Mouse (Mus musculus): Measurements from ENCODE around the gene Plekha5. TPM values are rescaled to one million over a fixed set of nuclear protein-coding genes. Genes with fewer than 3 reads are reported as not detected.

Plekha5 gene
- total RNA-seq, 2 experiments from 2014 or later, result 29.6 to 37.9 TPM

DNA sequence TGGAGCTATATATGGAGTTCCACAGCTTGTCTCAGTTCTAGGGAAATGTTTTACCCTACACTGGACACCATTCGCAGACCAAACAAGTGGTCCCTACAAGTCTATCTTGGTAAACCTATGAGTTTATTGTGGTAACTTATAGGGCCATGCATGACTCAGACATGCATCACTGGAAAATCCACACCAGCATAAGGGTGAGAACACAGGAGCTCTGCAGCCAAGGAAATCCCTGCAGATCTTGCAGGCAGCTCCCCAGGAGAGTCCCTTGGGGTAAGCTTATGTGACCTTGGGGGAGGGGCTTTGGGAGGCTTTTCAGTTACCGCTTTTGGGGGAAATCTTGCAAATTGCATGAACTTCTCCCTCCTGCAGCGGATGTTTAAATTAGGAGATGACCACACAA, 190.0 kb downstream of the Plekha5 start:
- peak; percentile 26 for DNase-seq

DNA sequence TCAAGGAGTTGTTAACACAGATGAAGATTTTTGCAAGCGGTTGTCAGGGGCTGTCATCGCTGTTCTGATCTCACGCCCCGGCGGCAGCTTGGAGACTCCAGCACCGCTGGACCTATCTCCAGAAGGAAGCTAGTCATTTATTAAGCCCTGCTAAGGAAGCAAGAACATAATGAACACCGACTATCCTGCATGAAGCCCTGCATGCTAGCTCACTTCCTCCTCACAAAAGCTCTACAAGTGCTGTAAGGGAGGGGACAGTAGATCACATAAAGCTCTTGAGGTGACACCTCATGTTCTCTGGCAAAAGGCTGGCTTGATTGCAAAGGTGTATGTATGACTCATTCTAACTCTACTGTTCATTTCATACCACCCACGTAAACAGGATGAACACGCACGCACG, 190.9 kb downstream of the Plekha5 start:
- DNase-seq, result no peak

GRCm38 (mm10) chr6:140620531-140621349, 196.9 kb downstream of the Plekha5 start:
- DNase-seq, result no peak

DNA sequence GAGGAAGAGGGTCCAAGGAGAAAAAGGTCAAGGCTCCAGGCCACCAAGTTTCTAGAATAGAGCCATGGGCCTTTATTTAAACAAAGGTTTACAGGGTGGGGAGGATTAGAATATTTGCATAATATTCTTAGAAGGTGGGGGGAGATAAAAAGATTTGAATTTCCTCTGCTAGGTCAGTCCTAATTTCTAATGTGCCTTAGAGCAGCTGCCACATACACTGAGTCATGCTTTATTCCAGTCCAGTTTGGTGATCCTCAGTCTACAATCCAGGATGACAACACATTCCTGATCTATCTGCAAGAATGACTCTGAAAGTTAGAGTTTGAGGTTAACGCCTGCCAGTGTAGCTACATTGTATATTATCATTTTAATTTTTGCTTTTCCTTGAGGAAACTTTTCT, 197.8 kb downstream of the Plekha5 start:
- DNase-seq, result no peak

GRCm38 (mm10) chr6:140622391-140623225, 198.8 kb downstream of the Plekha5 start, which contains the start of gene Aebp2:
Aebp2 (plus strand) TSS chr6:140622663.
- DNase-seq, result peak; percentile 8

DNA sequence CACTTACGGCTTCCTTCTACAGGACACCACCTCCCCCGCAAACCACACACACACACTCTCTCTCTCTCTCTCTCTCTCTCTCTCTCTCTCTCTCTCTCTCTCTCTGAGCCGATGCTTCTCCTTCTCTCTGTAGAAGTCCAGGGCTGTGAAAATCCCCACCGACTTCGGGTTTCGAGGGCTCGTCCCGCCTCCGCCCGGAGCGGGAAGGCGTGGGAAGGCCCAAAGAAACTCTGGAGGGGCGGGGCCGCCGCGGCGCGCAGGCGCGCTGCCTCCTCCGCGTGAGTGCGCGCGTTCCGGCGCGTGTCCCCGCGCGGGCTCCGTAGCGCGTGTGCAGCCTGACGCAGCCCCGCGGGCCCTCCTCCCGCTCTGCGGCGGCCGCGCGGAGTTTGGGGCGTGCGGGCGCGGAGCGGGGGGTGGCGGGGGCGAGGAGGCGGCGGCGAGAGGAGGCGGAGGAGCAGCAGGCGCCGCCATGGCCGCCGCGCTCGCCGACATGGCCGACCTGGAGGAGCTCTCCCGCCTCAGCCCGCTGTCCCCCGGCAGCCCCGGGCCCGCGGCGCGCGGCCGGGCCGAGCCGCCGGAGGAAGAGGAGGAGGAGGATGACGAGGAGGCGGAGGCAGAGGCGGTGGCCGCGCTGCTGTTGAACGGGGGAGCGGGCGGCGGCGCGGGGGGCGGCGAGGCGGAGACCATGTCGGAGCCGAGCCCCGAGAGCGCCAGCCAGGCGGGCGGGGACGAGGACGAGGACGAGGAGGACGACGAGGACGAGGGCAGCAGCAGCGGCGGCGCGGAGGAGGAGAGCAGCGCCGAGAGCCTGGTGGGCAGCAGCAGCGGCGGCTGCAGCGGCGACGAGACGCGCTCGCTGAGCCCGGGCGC, 199.6 kb downstream of the Plekha5 start:
- DNase-seq, result peak; percentile 96

DNA sequence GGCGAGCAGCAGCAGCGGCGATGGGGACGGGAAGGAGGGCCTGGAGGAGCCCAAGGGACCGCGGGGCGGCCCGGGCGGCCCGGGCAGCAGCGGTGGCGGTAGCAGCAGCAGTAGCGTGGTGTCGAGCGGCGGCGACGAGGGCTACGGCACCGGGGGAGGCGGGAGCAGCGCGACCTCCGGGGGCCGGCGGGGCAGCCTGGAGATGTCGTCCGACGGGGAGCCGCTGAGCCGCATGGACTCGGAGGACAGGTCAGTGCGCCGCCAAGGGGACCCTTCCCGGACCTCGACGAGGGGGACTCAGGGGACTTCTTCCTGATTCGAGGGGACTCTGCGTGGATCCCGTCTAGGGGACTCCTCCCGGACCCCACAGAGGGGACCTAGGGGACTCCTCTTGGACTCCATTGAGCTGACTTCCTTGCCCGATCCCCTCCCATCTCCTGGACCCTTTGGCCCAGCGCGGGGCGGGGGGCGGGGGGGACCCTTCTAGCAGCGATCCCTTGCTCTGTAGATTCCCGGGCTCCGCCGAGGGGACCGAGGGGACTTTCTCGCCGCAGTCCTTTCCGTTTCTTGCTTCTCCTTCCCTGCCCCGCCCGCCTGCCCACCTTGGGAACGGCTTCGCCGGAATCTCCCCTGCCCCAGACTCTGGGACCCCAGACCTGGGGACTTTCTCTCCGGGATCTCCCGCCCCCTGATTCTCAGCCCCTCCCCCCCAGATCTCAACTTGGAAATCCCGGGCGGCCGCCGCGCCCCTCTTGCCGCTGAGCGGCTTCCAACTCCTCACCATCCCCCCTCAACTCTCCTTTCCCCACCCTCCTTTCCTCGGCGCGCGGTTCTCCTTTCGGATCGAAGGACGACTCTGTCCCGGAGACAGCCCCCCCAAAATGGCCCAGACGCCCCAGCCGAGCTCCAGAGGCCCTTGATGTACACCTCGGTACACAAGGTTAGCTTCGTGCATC, 200.5 kb downstream of the Plekha5 start:
- peak; percentile 51 for DNase-seq

GRCm38 (mm10) chr6:140629176-140629859, 205.5 kb downstream of the Plekha5 start:
- DNase-seq, result no peak

DNA sequence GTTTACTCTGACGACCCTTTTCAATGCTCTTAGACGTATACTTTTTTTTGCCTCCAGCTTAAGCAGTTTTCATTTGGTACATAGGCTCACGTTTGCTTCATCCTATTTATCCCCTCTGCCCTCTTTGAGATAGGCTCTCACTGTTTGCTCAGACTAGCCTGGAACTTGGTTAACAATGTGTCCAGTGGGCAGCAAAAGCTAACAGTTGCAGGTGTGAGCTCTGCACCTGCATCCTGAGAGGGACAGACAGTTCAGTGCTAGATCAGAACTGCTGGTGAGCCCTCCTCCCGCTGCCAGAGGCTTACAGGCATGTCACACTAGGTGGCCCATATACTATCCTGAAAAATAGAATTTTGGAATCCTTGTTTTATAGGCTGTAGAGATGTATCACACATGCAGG, 206.5 kb downstream of the Plekha5 start:
- DNase-seq, result no peak

GRCm38 (mm10) chr6:140633616-140634015, 209.8 kb downstream of the Plekha5 start:
- DNase-seq, result no peak

DNA sequence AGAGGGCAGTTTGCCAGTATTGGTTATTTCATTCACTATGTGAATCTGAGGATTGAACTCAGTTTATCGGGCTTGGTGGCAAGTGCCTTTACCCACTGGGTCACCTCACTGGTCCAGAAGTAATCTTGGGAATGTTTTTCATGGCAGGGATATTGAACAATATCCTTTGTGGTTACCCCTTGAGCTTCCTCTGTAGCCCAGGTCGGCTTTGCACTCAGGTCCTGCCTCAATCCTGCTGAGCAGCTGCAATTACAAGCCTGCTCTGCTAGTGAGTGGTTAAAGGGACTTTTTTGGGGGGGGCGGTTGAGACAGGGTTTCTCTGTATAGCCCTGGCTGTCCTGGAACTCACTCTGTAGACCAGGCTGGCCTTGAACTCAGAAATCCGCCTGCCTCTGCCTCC, 212.4 kb downstream of the Plekha5 start:
- DNase-seq, result no peak

- no peak for DNase-seq
Measured at GRCm38 (mm10) chr6:140642010-140642409, 218.2 kb downstream of the Plekha5 start.

DNA sequence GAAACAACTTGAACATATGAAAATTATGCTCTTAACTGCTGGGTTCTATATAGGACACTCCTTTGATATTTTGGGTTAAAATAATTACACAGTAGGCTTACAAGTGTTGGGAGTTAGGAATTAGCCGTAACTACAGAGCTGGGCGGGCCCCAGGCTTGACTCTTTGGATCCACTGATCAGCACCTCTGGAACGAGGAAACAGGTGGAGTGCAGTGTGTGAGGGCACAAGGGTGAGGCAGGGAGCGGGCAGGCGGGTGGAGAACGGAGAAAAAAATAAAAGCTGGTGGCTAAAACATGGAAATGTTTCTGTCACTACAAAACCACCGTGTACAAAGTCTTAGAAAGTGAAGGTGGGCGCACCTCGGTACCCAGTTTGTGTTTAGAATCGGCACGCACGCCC, 218.8 kb downstream of the Plekha5 start:
- no peak for DNase-seq

GRCm38 (mm10) chr6:140645931-140646330, 222.1 kb downstream of the Plekha5 start:
- no peak for DNase-seq

Other genes starting within 250 kb of the Plekha5 start
- 10 to 100 TPM; 45.9 to 52.0 TPM for gene Aebp2, start 198.6 kb downstream of the Plekha5 start, total RNA-seq (2021)